Mouse (Mus musculus) heart, postnatal 0 days (tissue): ENCODE data around the gene Ccdc70. TPM values are rescaled to one million over a fixed set of nuclear protein-coding genes. Genes with fewer than 3 reads are reported as not detected.
A peak's percentile ranks its signal among the peaks of the same experiment; 100 is the strongest.

Experiments
- ATAC-seq: fragments of 200-750 bp; cut with Nextera tagmentation; 2 replicates; pipeline ENCODE4 v1.8.0; 2017; ENCODE audit warnings: low read depth, moderate number of reproducible peaks, moderate library complexity; ENCODE audit not compliant: insufficient read depth
- DNase-seq: peaks from one replicate; pipeline ENCODE4 v3.0.0-alpha.2; 2016; ENCODE audit warnings: low spot score
- H3K27ac ChIP-seq: fragments of 300-500 bp; sonication (generic); 2 replicates; pipeline ENCODE4 v1.5.1; 2014; ENCODE audit warnings: low read depth, mild to moderate bottlenecking
- H3K27me3 ChIP-seq: fragments of 300-500 bp; sonication (generic); 2 replicates; pipeline ENCODE4 v1.6.1; 2014; ENCODE audit warnings: low read length, mixed read lengths; ENCODE audit not compliant: control insufficient read depth, insufficient read depth
- H3K36me3 ChIP-seq: fragments of 300-500 bp; sonication (generic); replicated peaks from 2 replicates; pipeline ENCODE4 v1.6.1; 2014; ENCODE audit warnings: low read length, mixed read lengths; ENCODE audit not compliant: control insufficient read depth, insufficient read depth
- H3K4me1 ChIP-seq: fragments of 300-500 bp; sonication (generic); 2 replicates; pipeline ENCODE4 v1.6.1; 2014; ENCODE audit warnings: antibody characterized with exemption; ENCODE audit not compliant: control insufficient read depth, insufficient read depth
- H3K4me2 ChIP-seq: fragments of 300-500 bp; sonication (generic); 2 replicates; pipeline ENCODE4 v1.6.1; 2014; ENCODE audit warnings: low read depth, mild to moderate bottlenecking, low read length, moderate library complexity
- H3K4me3 ChIP-seq: fragments of 300-500 bp; sonication (generic); 2 replicates; pipeline ENCODE4 v1.5.1; 2014; ENCODE audit warnings: low read depth, low read length
- H3K9ac ChIP-seq: fragments of 300-500 bp; sonication (generic); replicated peaks from 2 replicates; pipeline ENCODE4 v1.6.1; 2014; ENCODE audit warnings: low read depth, low read length, mixed read lengths
- H3K9me3 ChIP-seq: fragments of 300-500 bp; sonication (generic); replicated peaks from 2 replicates; pipeline ENCODE4 v1.6.1; 2016; ENCODE audit warnings: low read length; ENCODE audit not compliant: control insufficient read depth
- CTCF ChIP-seq: IDR thresholded peaks from 2 replicates; pipeline ENCODE4 v1.5.1; 2016; ENCODE audit warnings: antibody characterized with exemption, control low read depth, low read depth
- EP300 ChIP-seq: IDR thresholded peaks from 2 replicates; pipeline ENCODE4 v1.6.1; 2016; ENCODE audit warnings: antibody characterized with exemption, low read depth
- WGBS: fragments of 180-500 bp; shearing (Covaris S2); extraction: QIAGEN DNeasy Blood & Tissue Kit; methylation state at CpG from one replicate; pipeline ENCODE4 v1.1.7; 2014; 5-methylcytosine and 5-hydroxymethylcytosine counted together
- polyA plus RNA-seq: library from polyadenylated mRNA; unstranded; fragments of >200 nt; fragmentation: Nextera tagmentation; extraction: Ambion mirVana; gene quantifications from 2 replicates; pipeline ENCODE4 v1.2.1, GENCODE M21; 2015
- total RNA-seq: library from RNA; depleted of rRNA; stranded (reverse); fragments of >200 nt; gene quantifications from 2 replicates; pipeline ENCODE4 v1.2.3, GENCODE M21; 2014; ENCODE audit warnings: low replicate concordance

Gene Ccdc70
- total and polyA plus RNA-seq, 2 experiments from 2014 or later, result not detected

- H3K36me3 ChIP-seq, result no peaks in the 10 kb centered on the region
- no peaks in the 10 kb centered on the region for H3K4me1 ChIP-seq
- no peak overlapping the region for H3K4me3 ChIP-seq
- TF ChIP-seq CTCF, result peak; percentile 60
- TF ChIP-seq EP300, result no peak
- no peak overlapping the region for H3K4me2 ChIP-seq
- H3K27me3 ChIP-seq, result no peaks in the 10 kb centered on the region
- DNase-seq, result no peak
- no peak overlapping the region for H3K27ac ChIP-seq
- H3K9ac ChIP-seq, result no peak overlapping the region
- H3K9me3 ChIP-seq, result no peaks in the 10 kb centered on the region
- ATAC-seq, result no peak
- WGBS, result 5% methylated on average over 9 of the region's 9 CpGs
Observed at GRCm38 (mm10) chr8:21955321-21955720, 14.3 kb upstream of the Ccdc70 start.

GRCm38 (mm10) chr8:21956336-21956735 is 13.2 kb upstream of the Ccdc70 start:
- Histone ChIP-seq H3K27ac (no peak overlapping the region), H3K4me1 (no peaks in the 10 kb centered on the region), H3K4me2 (no peak overlapping the region), H3K27me3 (no peaks in the 10 kb centered on the region), H3K36me3 (no peaks in the 10 kb centered on the region), H3K9ac (no peak overlapping the region), H3K4me3 (no peak overlapping the region), H3K9me3 (no peaks in the 10 kb centered on the region)
- ATAC-seq (no peak), DNase-seq (no peak)
- WGBS, result 76% methylated on average over 3 of the region's 3 CpGs
- TF ChIP-seq EP300 (no peak), CTCF (no peak)

GRCm38 (mm10) chr8:21958414-21958813 is 11.2 kb upstream of the Ccdc70 start, which contains the start of gene Fam90a1a:
TSS of gene Fam90a1a (plus strand) at chr8:21958714.
- H3K27me3 ChIP-seq, result no peaks in the 10 kb centered on the region
- no peaks in the 10 kb centered on the region for H3K36me3 ChIP-seq
- TF ChIP-seq CTCF, result no peak
- TF ChIP-seq EP300, result no peak
- ATAC-seq (no peak), DNase-seq (no peak)
- H3K4me1 ChIP-seq, result no peaks in the 10 kb centered on the region
- no peak within 1 kb of the TSS for H3K4me2 ChIP-seq
- no peak within 1 kb of the TSS for H3K4me3 ChIP-seq
- 74% methylated on average over 2 of the region's 2 CpGs for WGBS
- no peak within 1 kb of the TSS for H3K27ac ChIP-seq
- no peaks in the 10 kb centered on the region for H3K9me3 ChIP-seq
- H3K9ac ChIP-seq, result no peak within 1 kb of the TSS

- Histone ChIP-seq H3K9ac (no peak overlapping the region), H3K27me3 (no peaks in the 10 kb centered on the region), H3K27ac (no peak overlapping the region), H3K4me1 (no peaks in the 10 kb centered on the region), H3K9me3 (no peaks in the 10 kb centered on the region), H3K36me3 (no peaks in the 10 kb centered on the region), H3K4me2 (no peak overlapping the region), H3K4me3 (no peak overlapping the region)
- ATAC-seq (no peak), DNase-seq (no peak)
- 63% methylated on average over 1 of the region's 1 CpGs for WGBS
- no peak for TF ChIP-seq CTCF
- TF ChIP-seq EP300, result no peak
Observed at GRCm38 (mm10) chr8:21966646-21967045, 2.9 kb upstream of the Ccdc70 start.

GRCm38 (mm10) chr8:21978193-21978592 is 8.6 kb downstream of the Ccdc70 start:
- Histone ChIP-seq H3K9me3 (no peaks in the 10 kb centered on the region), H3K4me3 (no peak overlapping the region), H3K9ac (no peak overlapping the region), H3K27ac (no peak overlapping the region), H3K36me3 (no peaks in the 10 kb centered on the region), H3K4me2 (no peak overlapping the region), H3K27me3 (no peaks in the 10 kb centered on the region), H3K4me1 (no peaks in the 10 kb centered on the region)
- WGBS, result 51% methylated on average over 4 of the region's 4 CpGs
- TF ChIP-seq EP300, result no peak
- no peak for TF ChIP-seq CTCF
- DNase-seq (no peak), ATAC-seq (no peak)

- DNase-seq (no peak), ATAC-seq (no peak)
- 54% methylated on average over 8 of the region's 8 CpGs for whole genome bisulfite sequencing
- no peak overlapping the region for H3K4me2 ChIP-seq
- H3K4me3 ChIP-seq, result no peak overlapping the region
- no peaks in the 10 kb centered on the region for H3K9me3 ChIP-seq
- H3K27me3 ChIP-seq, result no peaks in the 10 kb centered on the region
- no peak overlapping the region for H3K9ac ChIP-seq
- no peak for TF ChIP-seq EP300
- peak; percentile 33 for TF ChIP-seq CTCF
- H3K27ac ChIP-seq, result no peak overlapping the region
- H3K4me1 ChIP-seq, result no peaks in the 10 kb centered on the region
- H3K36me3 ChIP-seq, result no peaks in the 10 kb centered on the region
Observed at GRCm38 (mm10) chr8:21981664-21982337, 12.2 kb downstream of the Ccdc70 start.
